Mouse (Mus musculus) CH12.LX (cell line): Measurements from ENCODE around the gene Pirb. TPM values are rescaled to one million over a fixed set of nuclear protein-coding genes. Genes with fewer than 3 reads are reported as not detected.
A peak's percentile ranks its signal among the peaks of the same experiment; 100 is the strongest.

Source experiments
- DNase-seq: peaks from one replicate; pipeline ENCODE4 v3.0.0-alpha.2; 2013; ENCODE audit errors: extremely low read depth
- H3K27ac ChIP-seq: 2 replicates; pipeline ENCODE4 v1.5.1; 2012; ENCODE audit warnings: low read depth, mild to moderate bottlenecking, control low read depth, moderate library complexity; ENCODE audit not compliant: insufficient read depth
- H3K27me3 ChIP-seq: replicated peaks from 2 replicates; pipeline ENCODE3; 2012; ENCODE audit warnings: inconsistent platforms
- H3K36me3 ChIP-seq, 2 experiments: replicated peaks in 1 of 2; 2 replicates each; pipeline versions ENCODE3 to v1.6.1; 2012; ENCODE audit warnings: inconsistent platforms in 1 of 2, low read length in 1 of 2, mild to moderate bottlenecking in 1 of 2, mixed read lengths in 1 of 2, moderate library complexity in 1 of 2; ENCODE audit not compliant: control insufficient read depth in 1 of 2, insufficient read depth in 1 of 2
- H3K4me1 ChIP-seq, 2 experiments: 2 replicates each; pipeline ENCODE4 v1.6.1; 2012; ENCODE audit warnings: inconsistent platforms in 1 of 2, moderate library complexity in 1 of 2; ENCODE audit not compliant: insufficient read depth in 2 of 2, control insufficient read depth in 1 of 2
- H3K4me2 ChIP-seq: 2 replicates; pipeline ENCODE4 v1.6.1; 2012; ENCODE audit warnings: low read depth, mild to moderate bottlenecking, control low read depth; ENCODE audit not compliant: poor library complexity, insufficient read depth, severe bottlenecking
- H3K4me3 ChIP-seq, 3 experiments: fragments of 150-350 bp in 1 of 3; sonication (generic) in 1 of 3; replicated peaks in 1 of 3; 2 replicates each; pipeline versions ENCODE3 to v1.5.1; 2011 to 2012; ENCODE audit warnings: low read depth in 2 of 3, low read length in 2 of 3, mild to moderate bottlenecking in 2 of 3, moderate library complexity in 2 of 3, control low read depth in 1 of 3, improper control_type of control experiment in 1 of 3, inconsistent platforms in 1 of 3, mixed read lengths in 1 of 3; ENCODE audit not compliant: poor library complexity in 1 of 3
- H3K79me2 ChIP-seq: replicated peaks from 2 replicates; pipeline ENCODE4 v1.6.1; 2012; ENCODE audit warnings: mild to moderate bottlenecking, moderate library complexity; ENCODE audit not compliant: control insufficient read depth, poor library complexity, insufficient read depth, severe bottlenecking; ENCODE audit errors: extremely low read depth
- H3K9ac ChIP-seq: 2 replicates; pipeline ENCODE4 v1.6.1; 2012; ENCODE audit warnings: low read depth, mild to moderate bottlenecking, control low read depth, moderate library complexity; ENCODE audit not compliant: insufficient read depth
- H3K9me3 ChIP-seq: replicated peaks from 2 replicates; pipeline ENCODE3; 2012; ENCODE audit warnings: low read length, inconsistent platforms, mixed read lengths
- BHLHE40 ChIP-seq: IDR thresholded peaks from 2 replicates; pipeline ENCODE4 v1.6.1; 2011; ENCODE audit warnings: mild to moderate bottlenecking, low read depth, low read length, improper control_type of control experiment
- CHD2 ChIP-seq: IDR thresholded peaks from 2 replicates; pipeline ENCODE4 v1.6.1; 2011; ENCODE audit warnings: low read length, improper control_type of control experiment
- E2F4 ChIP-seq: IDR thresholded peaks from 2 replicates; pipeline ENCODE4 v1.6.1; 2011; ENCODE audit warnings: low read depth, low read length, improper control_type of control experiment; ENCODE audit not compliant: insufficient replicate concordance
- ETS1 ChIP-seq: conservative IDR thresholded peaks from 2 replicates; pipeline ENCODE4 v1.6.1; 2012; ENCODE audit warnings: low read depth, mild to moderate bottlenecking, inconsistent platforms, low read length, improper control_type of control experiment, moderate library complexity
- GABPA ChIP-seq: IDR thresholded peaks from 2 replicates; pipeline ENCODE4 v1.6.1; 2012; ENCODE audit warnings: low read depth, low read length, improper control_type of control experiment, inconsistent platforms; ENCODE audit not compliant: insufficient replicate concordance
- HCFC1 ChIP-seq: IDR thresholded peaks from 2 replicates; pipeline ENCODE4 v1.6.1; 2012; ENCODE audit warnings: low read depth, mild to moderate bottlenecking, inconsistent platforms, low read length, improper control_type of control experiment
- JUN ChIP-seq: IDR thresholded peaks from 2 replicates; pipeline ENCODE4 v1.6.1; 2011; ENCODE audit warnings: low read depth, mild to moderate bottlenecking, low read length, improper control_type of control experiment, moderate library complexity; ENCODE audit not compliant: insufficient read depth
- JUND ChIP-seq: conservative IDR thresholded peaks from 2 replicates; pipeline ENCODE4 v1.6.1; 2011; ENCODE audit warnings: low read depth, low read length, improper control_type of control experiment
- MAX ChIP-seq: IDR thresholded peaks from 2 replicates; pipeline ENCODE4 v1.6.1; 2011; ENCODE audit warnings: low read length, improper control_type of control experiment
- MXI1 ChIP-seq: IDR thresholded peaks from 2 replicates; pipeline ENCODE4 v1.6.1; 2011; ENCODE audit warnings: mild to moderate bottlenecking, low read depth, low read length, improper control_type of control experiment
- NELFE ChIP-seq: IDR thresholded peaks from 2 replicates; pipeline ENCODE4 v1.6.1; 2011; ENCODE audit warnings: low read depth, low read length, improper control_type of control experiment
- NRF1 ChIP-seq: IDR thresholded peaks from 2 replicates; pipeline ENCODE4 v1.6.1; 2014; ENCODE audit warnings: low read depth, mild to moderate bottlenecking, inconsistent platforms, low read length, improper control_type of control experiment, moderate library complexity
- POLR2A ChIP-seq: IDR thresholded peaks from 2 replicates; pipeline ENCODE4 v1.6.1; 2011; ENCODE audit warnings: low read depth, mild to moderate bottlenecking, improper control_type of control experiment, low read length
- RAD21 ChIP-seq: IDR thresholded peaks from 2 replicates; pipeline ENCODE4 v1.6.1; 2011; ENCODE audit warnings: low read depth, mild to moderate bottlenecking, low read length, improper control_type of control experiment, moderate library complexity
- RCOR1 ChIP-seq: conservative IDR thresholded peaks from 2 replicates; pipeline ENCODE4 v1.6.1; 2012; ENCODE audit warnings: low read depth, mild to moderate bottlenecking, inconsistent platforms, low read length, improper control_type of control experiment
- SIN3A ChIP-seq: IDR thresholded peaks from 2 replicates; pipeline ENCODE4 v1.6.1; 2012; ENCODE audit warnings: low read length, improper control_type of control experiment, inconsistent platforms
- SMC3 ChIP-seq: IDR thresholded peaks from 2 replicates; pipeline ENCODE4 v1.6.1; 2011; ENCODE audit warnings: low read depth, low read length, improper control_type of control experiment
- TBP ChIP-seq: conservative IDR thresholded peaks from 2 replicates; pipeline ENCODE4 v1.6.1; 2011; ENCODE audit warnings: low read depth, low read length, improper control_type of control experiment
- ZKSCAN1 ChIP-seq: IDR thresholded peaks from 2 replicates; pipeline ENCODE4 v1.6.1; 2012; ENCODE audit warnings: low read depth, inconsistent platforms, low read length, improper control_type of control experiment, borderline replicate concordance
- ZNF384 ChIP-seq: IDR thresholded peaks from 2 replicates; pipeline ENCODE4 v1.6.1; 2012; ENCODE audit warnings: low read depth, low read length, improper control_type of control experiment, inconsistent platforms
- dilution Hi-C: fragments of 300-500 bp; cut with MboI; formaldehyde crosslinking; loops from 2 replicates; pipeline ENCODE4 v1.14.3; 2020; ENCODE audit warnings: low sequenced_read_pairs; ENCODE audit not compliant: extremely low pct_unique_long_range_greater_than_20kb, extremely low pct_ligation_motif_present
- in situ Hi-C: fragments of 300-500 bp; cut with MboI; formaldehyde crosslinking; loops from 3 replicates; pipeline ENCODE4 v1.14.3; 2019; ENCODE audit warnings: low sequenced_read_pairs, low pct_ligation_motif_present, low pct_unique_long_range_greater_than_20kb, mixed read lengths
- polyA plus RNA-seq: library from polyadenylated mRNA; unstranded; fragments of >175 nt; gene quantifications from 2 replicates; pipeline ENCODE4 v1.2.1, GENCODE M21; 2012; ENCODE audit warnings: low read depth; ENCODE audit not compliant: insufficient read length
- total RNA-seq, 2 experiments: library from RNA; depleted of rRNA; stranded (reverse); fragments of 300-350 nt in 1 of 2; fragments of >200 nt in 1 of 2; gene quantifications; 2 replicates each; pipeline ENCODE4 v1.2.3; 2012 to 2014

Pirb gene
- total and polyA plus RNA-seq, 3 experiments, result 2.8 to 10.7 (median 5.0) TPM

DNA sequence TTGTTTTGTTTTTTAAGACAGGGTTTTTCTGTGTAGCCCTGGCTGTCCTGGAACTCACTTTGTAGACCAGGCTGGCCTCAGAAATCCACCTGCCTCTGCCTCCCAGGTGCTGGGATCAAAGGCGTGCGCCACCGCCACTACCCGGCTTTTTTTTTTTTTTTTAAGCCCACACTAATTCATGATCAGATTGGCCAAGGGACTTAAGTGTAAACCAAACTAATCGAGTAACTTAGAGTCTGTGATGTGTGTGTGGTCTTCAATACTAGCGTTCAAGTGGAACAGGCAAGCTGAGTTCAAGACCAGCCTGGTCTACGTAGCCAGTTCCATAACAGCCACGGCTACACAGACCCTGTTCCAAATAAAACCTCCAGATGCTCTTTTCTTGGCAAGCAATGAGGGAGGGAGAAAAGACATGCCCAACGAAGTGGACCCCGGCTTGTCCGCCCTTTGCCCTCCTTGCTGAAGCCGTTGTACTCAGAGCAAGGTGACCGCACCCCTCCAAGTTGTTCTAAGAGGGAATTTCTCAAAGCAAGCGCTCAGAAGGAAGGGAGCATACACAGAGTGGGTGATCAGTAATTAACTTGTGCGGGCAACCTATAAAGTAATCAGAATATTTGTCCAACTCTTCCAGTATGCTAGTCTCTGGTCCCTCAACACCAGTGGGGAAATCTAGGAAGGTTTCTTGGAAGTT, 55.5 kb downstream of the Pirb start:
- peak overlapping the region; percentile 91 for H3K4me2 ChIP-seq
- peak; percentile 21 for DNase-seq
- H3K9ac ChIP-seq, result peak overlapping the region; percentile 80
- peaks cover 0 to 25% of the 10 kb centered on the region in 2 experiments; a peak in 2 of 4 replicates for H3K4me1 ChIP-seq
- no peak for TF ChIP-seq BHLHE40
- no peak for TF ChIP-seq JUN
- no peak for TF ChIP-seq JUND
- TF ChIP-seq MXI1, result no peak; the same call in 1 of the 2 replicates
- TF ChIP-seq RCOR1, result no peak
- no peak; the same call in 1 of the 2 replicates for TF ChIP-seq ZNF384
- TF ChIP-seq NRF1, result no peak
- TF ChIP-seq HCFC1, result no peak
- TF ChIP-seq CHD2, result no peak
- no peak for TF ChIP-seq SIN3A
- TF ChIP-seq RAD21, result no peak
- TF ChIP-seq GABPA, result no peak
- no peak for TF ChIP-seq ETS1
- TF ChIP-seq MAX, result no peak
- TF ChIP-seq NELFE, result no peak
- TF ChIP-seq TBP, result no peak
- no peak for TF ChIP-seq ZKSCAN1
- no peak for TF ChIP-seq POLR2A
- TF ChIP-seq SMC3, result no peak
- no peak for TF ChIP-seq E2F4
- H3K27ac ChIP-seq, result no peak overlapping the region
- peak overlapping the region; percentile 79 to 96 (median 93) for H3K4me3 ChIP-seq
- in situ Hi-C loops (no loop called here), dilution Hi-C loops (no loop called here)
- no peaks in the 10 kb centered on the region for H3K27me3 ChIP-seq
- H3K36me3 ChIP-seq, result peaks cover 25 to 44% of the 10 kb centered on the region in 2 experiments
- no peaks in the 10 kb centered on the region for H3K9me3 ChIP-seq
- H3K79me2 ChIP-seq, result peaks cover 13% of the 10 kb centered on the region; the same call in 1 of the 2 replicates

Other genes with a start within 250 kb of the Pirb start
- not detected in 2 replicates for gene Tarm1, start 217.8 kb downstream of the Pirb start, total RNA-seq (2012; rRNA removed)
- gene Tarm1, start 217.8 kb downstream of the Pirb start, total RNA-seq (2014; rRNA removed), result not detected in 2 replicates
- gene Tarm1, start 217.8 kb downstream of the Pirb start, polyA plus RNA-seq, result 0.44 and 1.3 TPM in 2 replicates
- not detected in 2 replicates for gene Oscar, start 104.2 kb downstream of the Pirb start, total RNA-seq (2012; rRNA removed)
- gene Oscar, start 104.2 kb downstream of the Pirb start, total RNA-seq (2014; rRNA removed), result not detected in 2 replicates
- gene Oscar, start 104.2 kb downstream of the Pirb start, polyA plus RNA-seq, result 0.39 and 0.45 TPM in 2 replicates
- gene Ndufa3, start 103.0 kb downstream of the Pirb start, total RNA-seq (2012; rRNA removed), result 261 and 292 TPM in 2 replicates
- gene Ndufa3, start 103.0 kb downstream of the Pirb start, total RNA-seq (2014; rRNA removed), result 50.6 and 58.9 TPM in 2 replicates
- 297 and 307 TPM in 2 replicates for gene Ndufa3, start 103.0 kb downstream of the Pirb start, polyA plus RNA-seq
- 28.8 and 33.2 TPM in 2 replicates for gene Tfpt, start 90.5 kb downstream of the Pirb start, total RNA-seq (2012; rRNA removed)
- 15.1 and 15.9 TPM in 2 replicates for gene Tfpt, start 90.5 kb downstream of the Pirb start, total RNA-seq (2014; rRNA removed)
- 38.6 and 44.0 TPM in 2 replicates for gene Tfpt, start 90.5 kb downstream of the Pirb start, polyA plus RNA-seq
- gene Prpf31, start 90.4 kb downstream of the Pirb start, total RNA-seq (2012; rRNA removed), result 99.2 and 125 TPM in 2 replicates
- gene Prpf31, start 90.4 kb downstream of the Pirb start, total RNA-seq (2014; rRNA removed), result 117 and 119 TPM in 2 replicates
- 171 and 204 TPM in 2 replicates for gene Prpf31, start 90.4 kb downstream of the Pirb start, polyA plus RNA-seq
- gene Cnot3, start 75.1 kb downstream of the Pirb start, total RNA-seq (2012; rRNA removed), result 20.9 and 21.1 TPM in 2 replicates
- 5.8 and 10.5 TPM in 2 replicates for gene Cnot3, start 75.1 kb downstream of the Pirb start, total RNA-seq (2014; rRNA removed)
- 68.3 and 76.9 TPM in 2 replicates for gene Cnot3, start 75.1 kb downstream of the Pirb start, polyA plus RNA-seq
- gene Leng1, start 54.6 kb downstream of the Pirb start, total RNA-seq (2012; rRNA removed), result 6.7 and 8.1 TPM in 2 replicates
- 5.4 and 5.8 TPM in 2 replicates for gene Leng1, start 54.6 kb downstream of the Pirb start, total RNA-seq (2014; rRNA removed)
- gene Leng1, start 54.6 kb downstream of the Pirb start, polyA plus RNA-seq, result 8.5 and 9.9 TPM in 2 replicates
- gene Tmc4, start 42.8 kb downstream of the Pirb start, total RNA-seq (2012; rRNA removed), result 1.8 and 1.9 TPM in 2 replicates
- 0.56 and 1.9 TPM in 2 replicates for gene Tmc4, start 42.8 kb downstream of the Pirb start, total RNA-seq (2014; rRNA removed)
- 4.0 and 4.6 TPM in 2 replicates for gene Tmc4, start 42.8 kb downstream of the Pirb start, polyA plus RNA-seq
- 39.0 and 40.2 TPM in 2 replicates for gene Tsen34, start 27.5 kb downstream of the Pirb start, total RNA-seq (2012; rRNA removed)
- gene Tsen34, start 27.5 kb downstream of the Pirb start, total RNA-seq (2014; rRNA removed), result 26.9 and 34.8 TPM in 2 replicates
- 23.1 and 24.3 TPM in 2 replicates for gene Tsen34, start 27.5 kb downstream of the Pirb start, polyA plus RNA-seq
- gene Mboat7, start 26.9 kb downstream of the Pirb start, total RNA-seq (2012; rRNA removed), result 21.7 and 22.3 TPM in 2 replicates
- 18.4 and 19.4 TPM in 2 replicates for gene Mboat7, start 26.9 kb downstream of the Pirb start, total RNA-seq (2014; rRNA removed)
- gene Mboat7, start 26.9 kb downstream of the Pirb start, polyA plus RNA-seq, result 36.4 and 41.2 TPM in 2 replicates
- gene Rps9, start 16.4 kb downstream of the Pirb start, total RNA-seq (2012; rRNA removed), result 3,983 and 4,060 TPM in 2 replicates
- gene Rps9, start 16.4 kb downstream of the Pirb start, total RNA-seq (2014; rRNA removed), result 5,460 and 5,555 TPM in 2 replicates
- gene Rps9, start 16.4 kb downstream of the Pirb start, polyA plus RNA-seq, result 2,959 and 3,329 TPM in 2 replicates
- 0.08 and 0.13 TPM in 2 replicates for gene Gm15448, start 105.3 kb upstream of the Pirb start, total RNA-seq (2012; rRNA removed)
- gene Gm15448, start 105.3 kb upstream of the Pirb start, total RNA-seq (2014; rRNA removed), result 0.30 and 0.54 TPM in 2 replicates
- gene Gm15448, start 105.3 kb upstream of the Pirb start, polyA plus RNA-seq, result 0.65 and 0.84 TPM in 2 replicates
- gene Pira2, start 124.7 kb upstream of the Pirb start, total RNA-seq (2012; rRNA removed), result 2.3 and 2.6 TPM in 2 replicates
- 8.0 and 9.5 TPM in 2 replicates for gene Pira2, start 124.7 kb upstream of the Pirb start, total RNA-seq (2014; rRNA removed)
- 9.6 and 10.9 TPM in 2 replicates for gene Pira2, start 124.7 kb upstream of the Pirb start, polyA plus RNA-seq
- 0.21 and 0.46 TPM in 2 replicates for gene Gm14548, start 177.7 kb upstream of the Pirb start, total RNA-seq (2012; rRNA removed)
- 2.1 and 2.4 TPM in 2 replicates for gene Gm14548, start 177.7 kb upstream of the Pirb start, total RNA-seq (2014; rRNA removed)
- gene Gm14548, start 177.7 kb upstream of the Pirb start, polyA plus RNA-seq, result 3.2 and 4.5 TPM in 2 replicates
- gene Lilra6, start 195.1 kb upstream of the Pirb start, total RNA-seq (2012; rRNA removed), result 0.08 TPM in 1 of 2 replicates, not detected in the other
- gene Lilra6, start 195.1 kb upstream of the Pirb start, total RNA-seq (2014; rRNA removed), result 0.26 and 0.53 TPM in 2 replicates
- gene Lilra6, start 195.1 kb upstream of the Pirb start, polyA plus RNA-seq, result 0.48 and 1.0 TPM in 2 replicates